8 mouse cellular contexts compared by ENCODE assay signal in the genomic region with DNA sequence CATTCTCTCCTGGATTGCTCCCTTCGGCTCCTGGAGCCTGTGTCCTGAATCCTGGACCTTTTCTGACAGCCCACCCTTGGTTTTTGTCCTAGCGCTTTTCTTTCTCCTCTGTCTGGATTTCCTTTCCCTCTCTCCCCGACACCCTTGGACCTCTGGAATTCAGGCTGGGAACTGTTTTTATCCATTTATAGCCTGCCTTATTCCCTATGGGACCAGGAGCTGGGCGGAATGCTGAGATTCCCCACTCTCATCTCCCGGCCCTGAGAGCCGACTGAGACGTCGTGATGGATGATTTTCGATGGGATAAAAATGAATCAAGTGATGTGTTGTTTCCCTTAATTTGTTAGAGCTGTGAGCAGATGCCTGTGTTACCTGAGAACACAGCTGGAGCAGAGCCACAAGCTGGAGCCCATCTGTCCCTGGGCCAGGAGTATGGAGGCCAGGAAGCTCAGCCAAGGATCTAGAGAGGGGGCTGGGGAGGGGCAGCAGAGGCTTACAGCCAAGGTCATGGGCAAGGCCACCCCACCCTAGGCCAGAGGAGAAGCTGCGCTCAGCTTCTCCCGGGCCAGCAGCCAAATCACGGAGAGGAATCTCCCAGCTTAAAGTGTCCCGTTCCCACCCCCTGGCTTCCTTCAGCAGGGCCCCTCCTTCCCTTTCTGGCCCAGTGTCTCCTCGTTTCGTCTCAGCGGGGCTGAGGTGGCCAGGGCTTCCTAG.
DNase-seq lines count a peak whose midpoint lies in the region; ATAC-seq and TF ChIP-seq lines count a peak whose summit lies in the region.

No protein-coding gene starts in this region.

- peak; percentile 88 for DNase-seq in ovary, adult 18-20 months (ENCODE audit: low spot score)
- no peak for DNase-seq in ovary, postnatal 10 days (ENCODE audit: low spot score)
- DNase-seq in heart, adult 9 months (ENCODE audit: low spot score in 2 of 2) = peak; percentile 32 to 47
- no peak for DNase-seq in layer of hippocampus, adult 2 months (ENCODE audit: low spot score in 2 of 2)
- DNase-seq in layer of hippocampus, adult 9-10 months (ENCODE audit: low spot score) = no peak
- no peak for DNase-seq in frontal cortex, postnatal 14 days (ENCODE audit: low spot score in 2 of 2)

- no peak for TF ChIP-seq CTCF in layer of hippocampus, adult 2 months (conservative IDR thresholded peaks at IDR 0.05)

- 36% methylated on average over 16 of the region's 16 CpGs for WGBS in kidney, embryonic 16.5 days
- 35% methylated on average over 16 of the region's 16 CpGs for WGBS in stomach, embryonic 16.5 days

- H3K27me3 ChIP-seq in kidney, embryonic 16.5 days (ENCODE audit: insufficient read depth, low read length) = no peaks in the 10 kb centered on the region
- no peaks in the 10 kb centered on the region for H3K27me3 ChIP-seq in stomach, embryonic 16.5 days (ENCODE audit: control insufficient read depth, insufficient read depth, low read length)

- no peaks in the 10 kb centered on the region for H3K9me3 ChIP-seq in kidney, embryonic 16.5 days (ENCODE audit: low read length)
- H3K9me3 ChIP-seq in stomach, embryonic 16.5 days (replicated peaks; ENCODE audit: control insufficient read depth, low read length) = no peaks in the 10 kb centered on the region

- no peaks in the 10 kb centered on the region for H3K4me1 ChIP-seq in kidney, embryonic 16.5 days (ENCODE audit: insufficient read depth, low read length)
- peaks cover 10% of the 10 kb centered on the region for H3K4me1 ChIP-seq in stomach, embryonic 16.5 days (ENCODE audit: control insufficient read depth, insufficient read depth, low read length)

- ATAC-seq in kidney, embryonic 16.5 days (ENCODE audit: low FRiP score, low TSS enrichment) = peak; percentile 37; the same call in 1 of the 2 replicates
- peak; percentile 82 for ATAC-seq in stomach, embryonic 16.5 days (ENCODE audit: insufficient read depth, low FRiP score)

- H3K4me2 ChIP-seq in kidney, embryonic 16.5 days (replicated peaks; ENCODE audit: low read depth, low read length) = no peak overlapping the region
- 0 out of 2 replicates have a peak overlapping the region, but pooled peaks have one; percentile 9 for H3K4me2 ChIP-seq in stomach, embryonic 16.5 days (ENCODE audit: low read depth, low read length)

- H3K4me3 ChIP-seq in kidney, embryonic 16.5 days (ENCODE audit: low read length) = no peak overlapping the region
- no peak overlapping the region for H3K4me3 ChIP-seq in stomach, embryonic 16.5 days (replicated peaks; ENCODE audit: low read length)
- H3K4me3 ChIP-seq in layer of hippocampus, adult 2 months = no peak overlapping the region

- H3K36me3 ChIP-seq in kidney, embryonic 16.5 days (ENCODE audit: insufficient read depth, low read length) = no peaks in the 10 kb centered on the region
- no peaks in the 10 kb centered on the region for H3K36me3 ChIP-seq in stomach, embryonic 16.5 days (ENCODE audit: control insufficient read depth, insufficient read depth, low read length)

- no peak overlapping the region for H3K9ac ChIP-seq in kidney, embryonic 16.5 days (replicated peaks; ENCODE audit: low read length)
- H3K9ac ChIP-seq in stomach, embryonic 16.5 days (ENCODE audit: low read length) = no peak overlapping the region

- peak overlapping the region; percentile 8; the same call in 1 of the 2 replicates for H3K27ac ChIP-seq in kidney, embryonic 16.5 days (ENCODE audit: low read length)
- peak overlapping the region; percentile 54 for H3K27ac ChIP-seq in stomach, embryonic 16.5 days (ENCODE audit: low read length)
- H3K27ac ChIP-seq in layer of hippocampus, adult 2 months = no peak overlapping the region

Comparison
In these comparisons a context has a peak if more than half of its experiments do, and no peak if none do; other contexts are left out.
1. DNase-seq: peak in ovary, adult 18-20 months (single experiment) and heart, adult 9 months (2 of 2); none in ovary, postnatal 10 days (single experiment), layer of hippocampus, adult 2 months (0 of 2), layer of hippocampus, adult 9-10 months (single experiment) and frontal cortex, postnatal 14 days (0 of 2).